In the genomic region with DNA sequence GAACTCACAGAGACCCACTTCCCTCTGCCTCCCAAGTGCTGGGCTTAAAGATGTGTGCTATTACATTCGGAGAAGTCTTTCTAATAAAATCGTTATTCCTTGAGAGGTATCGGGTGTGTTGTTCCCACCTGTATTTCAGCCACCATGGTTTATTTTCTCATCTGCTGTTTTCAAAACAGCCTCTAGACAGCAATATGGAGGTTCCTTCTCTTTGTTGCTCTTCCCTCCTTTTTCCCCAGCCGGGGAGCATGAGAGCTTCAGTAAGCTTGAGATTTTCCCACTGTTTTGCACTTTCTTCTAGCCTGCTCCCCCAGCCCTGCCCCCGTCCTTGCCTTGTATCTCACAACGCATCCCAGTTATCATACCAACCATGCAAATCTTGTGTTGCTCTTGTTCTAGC, we compare ENCODE assay signal across 16 mouse cellular contexts.
"Had no signal": no experiment of that assay in that cellular context is flagged by ENCODE, and none has a peak within 500 bp of the region (broad histone marks: within the 10 kb centered on the region; RNA-seq: fewer than 3 reads in every experiment).

No protein-coding gene starts in this region.

- H3K9me3 ChIP-seq: neural tube, embryonic 12.5 days; neural tube, embryonic 15.5 days; stomach, embryonic 15.5 days had no signal

- H3K36me3 ChIP-seq: neural tube, embryonic 12.5 days; neural tube, embryonic 15.5 days; stomach, embryonic 15.5 days had no signal

- H3K27ac ChIP-seq: neural tube, embryonic 12.5 days; neural tube, embryonic 15.5 days; stomach, embryonic 15.5 days; stomach, postnatal 0 days had no signal

- H3K4me2 ChIP-seq: neural tube, embryonic 12.5 days; neural tube, embryonic 15.5 days; stomach, embryonic 15.5 days had no signal

- H3K9ac ChIP-seq: neural tube, embryonic 12.5 days; neural tube, embryonic 15.5 days; stomach, embryonic 15.5 days had no signal

- H3K27me3 ChIP-seq: neural tube, embryonic 12.5 days; neural tube, embryonic 15.5 days; stomach, embryonic 15.5 days had no signal

- H3K4me1 ChIP-seq: neural tube, embryonic 12.5 days; stomach, embryonic 15.5 days had no signal

- DNase-seq: retina, postnatal 1 day; right cerebral cortex, adult 18-20 months; right cerebral cortex, postnatal 14 days; right cerebral cortex, postnatal 25 days; right cerebral cortex, postnatal 4 days; spleen, adult 18-20 months; thymus, adult 18-20 months; thymus, adult 2 months; thymus, postnatal 14 days; thymus, postnatal 25 days; thymus, postnatal 36 days; thymus, postnatal 4 days had no signal

- H3K4me3 ChIP-seq: neural tube, embryonic 12.5 days; neural tube, embryonic 15.5 days; stomach, embryonic 15.5 days had no signal
